Mouse (Mus musculus) forebrain, embryonic 11.5 days (tissue): Measurements from ENCODE around the gene Lat2. TPM values are rescaled to one million over a fixed set of nuclear protein-coding genes. Genes with fewer than 3 reads are reported as not detected.

Experiments
- ATAC-seq: fragments of 200-750 bp; cut with Nextera tagmentation; replicated peaks from 2 replicates; pipeline ENCODE4 v1.8.0; 2017; ENCODE audit warnings: moderate TSS enrichment; ENCODE audit not compliant: low FRiP score
- DNase-seq: peaks from one replicate; pipeline ENCODE4 v3.0.0-alpha.2; 2017; ENCODE audit warnings: low spot score
- H3K27ac ChIP-seq: fragments of 300-500 bp; sonication (generic); 2 replicates; pipeline ENCODE4 v1.5.1; 2014; ENCODE audit warnings: low read depth, low read length
- H3K27me3 ChIP-seq: fragments of 300-500 bp; sonication (generic); 2 replicates; pipeline ENCODE4 v1.6.1; 2014; ENCODE audit warnings: mild to moderate bottlenecking, low read length, mixed read lengths; ENCODE audit not compliant: control insufficient read depth, insufficient read depth
- H3K36me3 ChIP-seq: fragments of 300-500 bp; sonication (generic); 2 replicates; pipeline ENCODE4 v1.6.1; 2014; ENCODE audit warnings: mild to moderate bottlenecking, low read length, moderate library complexity, mixed read lengths; ENCODE audit not compliant: control insufficient read depth, insufficient read depth
- H3K4me1 ChIP-seq: fragments of 300-500 bp; sonication (generic); replicated peaks from 2 replicates; pipeline ENCODE4 v1.6.1; 2014; ENCODE audit warnings: low read length, mixed read lengths; ENCODE audit not compliant: control insufficient read depth, insufficient read depth
- H3K4me2 ChIP-seq: fragments of 300-500 bp; sonication (generic); 2 replicates; pipeline ENCODE4 v1.6.1; 2014; ENCODE audit warnings: low read depth, mild to moderate bottlenecking, low read length, moderate library complexity, mixed read lengths; ENCODE audit not compliant: severe bottlenecking
- H3K4me3 ChIP-seq: fragments of 300-500 bp; sonication (generic); 2 replicates; pipeline ENCODE4 v1.5.1; 2014; ENCODE audit warnings: low read depth, low read length
- H3K9ac ChIP-seq: fragments of 300-500 bp; sonication (generic); 2 replicates; pipeline ENCODE4 v1.6.1; 2014; ENCODE audit warnings: low read length
- H3K9me3 ChIP-seq: fragments of 300-500 bp; sonication (generic); 2 replicates; pipeline ENCODE4 v1.6.1; 2016; ENCODE audit warnings: low read length, mixed read lengths; ENCODE audit not compliant: control insufficient read depth
- WGBS: fragments of 180-500 bp; shearing (Covaris S2); extraction: QIAGEN DNeasy Blood & Tissue Kit; methylation state at CpG from one replicate; pipeline ENCODE4 v1.1.7; 2014; 5-methylcytosine and 5-hydroxymethylcytosine counted together
- polyA plus RNA-seq: library from polyadenylated mRNA; unstranded; fragments of >200 nt; fragmentation: Nextera tagmentation; extraction: Ambion mirVana; gene quantifications from 2 replicates; pipeline ENCODE4 v1.2.1, GENCODE M21; 2014

Lat2 gene
- polyA plus RNA-seq, 1 experiment from 2014 or later: 3.8 TPM

- H3K4me1 ChIP-seq: no peaks in the 10 kb centered on the region
- no peaks in the 10 kb centered on the region for H3K27me3 ChIP-seq
- H3K27ac ChIP-seq: no peak overlapping the region
- DNase-seq (no peak), ATAC-seq (no peak)
- no peaks in the 10 kb centered on the region for H3K9me3 ChIP-seq
- WGBS: 91% methylated on average over 16 of the region's 16 CpGs
- H3K9ac ChIP-seq: no peak overlapping the region
- no peak overlapping the region for H3K4me3 ChIP-seq
- H3K36me3 ChIP-seq: peaks cover 50% of the 10 kb centered on the region
- H3K4me2 ChIP-seq: no peak overlapping the region
Measured at GRCm38 (mm10) chr5:134621099-134621640, 6.3 kb upstream of the Lat2 start.

- Histone ChIP-seq H3K4me3 (no peak overlapping the region), H3K27me3 (no peaks in the 10 kb centered on the region), H3K27ac (no peak overlapping the region), H3K36me3 (peaks cover 46% of the 10 kb centered on the region), H3K9me3 (no peaks in the 10 kb centered on the region), H3K4me2 (no peak overlapping the region), H3K9ac (no peak overlapping the region), H3K4me1 (no peaks in the 10 kb centered on the region)
- no peak for DNase-seq
- 97% methylated on average over 9 of the region's 9 CpGs for whole genome bisulfite sequencing
- ATAC-seq: no peak
Measured at GRCm38 (mm10) chr5:134620457-134620856, 5.6 kb upstream of the Lat2 start.

- H3K36me3 ChIP-seq: peaks cover 19% of the 10 kb centered on the region
- DNase-seq (peak; percentile 62), ATAC-seq (no peak)
- H3K4me1 ChIP-seq: no peaks in the 10 kb centered on the region
- no peak overlapping the region for H3K9ac ChIP-seq
- no peaks in the 10 kb centered on the region for H3K9me3 ChIP-seq
- 71% methylated on average over 3 of the region's 3 CpGs for WGBS
- H3K27ac ChIP-seq: no peak overlapping the region
- no peak overlapping the region for H3K4me3 ChIP-seq
- no peaks in the 10 kb centered on the region for H3K27me3 ChIP-seq
- no peak overlapping the region for H3K4me2 ChIP-seq
Measured at GRCm38 (mm10) chr5:134617071-134617470, 2.2 kb upstream of the Lat2 start.

- Histone ChIP-seq H3K9me3 (no peaks in the 10 kb centered on the region), H3K4me3 (no peak overlapping the region), H3K4me2 (no peak overlapping the region), H3K27ac (no peak overlapping the region), H3K36me3 (peaks cover 9% of the 10 kb centered on the region), H3K9ac (no peak overlapping the region), H3K4me1 (no peaks in the 10 kb centered on the region), H3K27me3 (no peaks in the 10 kb centered on the region)
- DNase-seq: no peak
- 78% methylated on average over 4 of the region's 4 CpGs for WGBS
- no peak for ATAC-seq
Measured at GRCm38 (mm10) chr5:134615780-134616179, 955 bp upstream of the Lat2 start.

- H3K4me3 ChIP-seq: no peak overlapping the region
- H3K36me3 ChIP-seq: peaks cover 9% of the 10 kb centered on the region
- no peaks in the 10 kb centered on the region for H3K9me3 ChIP-seq
- WGBS: 91% methylated on average over 8 of the region's 8 CpGs
- no peak overlapping the region for H3K9ac ChIP-seq
- no peaks in the 10 kb centered on the region for H3K27me3 ChIP-seq
- H3K27ac ChIP-seq: no peak overlapping the region
- H3K4me1 ChIP-seq: no peaks in the 10 kb centered on the region
- no peak for ATAC-seq
- DNase-seq: no peak
- no peak overlapping the region for H3K4me2 ChIP-seq
Measured at GRCm38 (mm10) chr5:134615380-134615779, 555 bp upstream of the Lat2 start.

GRCm38 (mm10) chr5:134614296-134614695, 529 bp downstream of the Lat2 start:
- Histone ChIP-seq H3K4me3 (no peak overlapping the region), H3K4me1 (no peaks in the 10 kb centered on the region), H3K27me3 (no peaks in the 10 kb centered on the region), H3K9ac (no peak overlapping the region), H3K9me3 (no peaks in the 10 kb centered on the region), H3K4me2 (no peak overlapping the region), H3K36me3 (peaks cover 2% of the 10 kb centered on the region; the same call in 1 of the 2 replicates), H3K27ac (no peak overlapping the region)
- ATAC-seq (no peak), DNase-seq (no peak)
- WGBS: 90% methylated on average over 8 of the region's 8 CpGs

- no peak overlapping the region for H3K4me3 ChIP-seq
- no peaks in the 10 kb centered on the region for H3K4me1 ChIP-seq
- ATAC-seq: no peak
- no peak overlapping the region for H3K9ac ChIP-seq
- H3K9me3 ChIP-seq: no peaks in the 10 kb centered on the region
- no peak overlapping the region for H3K4me2 ChIP-seq
- H3K36me3 ChIP-seq: peaks cover 2% of the 10 kb centered on the region; the same call in 1 of the 2 replicates
- no peaks in the 10 kb centered on the region for H3K27me3 ChIP-seq
- H3K27ac ChIP-seq: no peak overlapping the region
- DNase-seq: no peak
- 91% methylated on average over 9 of the region's 9 CpGs for WGBS
Measured at GRCm38 (mm10) chr5:134613727-134614126, 1.1 kb downstream of the Lat2 start.

- Histone ChIP-seq H3K27ac (no peak overlapping the region), H3K9me3 (no peaks in the 10 kb centered on the region), H3K4me1 (no peaks in the 10 kb centered on the region), H3K4me3 (no peak overlapping the region), H3K4me2 (no peak overlapping the region), H3K27me3 (no peaks in the 10 kb centered on the region), H3K36me3 (peaks cover 2% of the 10 kb centered on the region; the same call in 1 of the 2 replicates), H3K9ac (no peak overlapping the region)
- 78% methylated on average over 8 of the region's 8 CpGs for WGBS
- DNase-seq: no peak
- ATAC-seq: no peak
Measured at GRCm38 (mm10) chr5:134611810-134612521, 2.9 kb downstream of the Lat2 start.
